Mouse (Mus musculus) thymus, adult 18-20 months (tissue): ENCODE measurements at regions not wholly inside any gene's neighbourhood (a gene's known extent, or its start where the extent isn't known, plus 50 kb on each side); places are given as distances from the start of the nearest gene placed in this dataset.

Source experiments
- DNase-seq, 2 experiments: peaks; one replicate each; pipeline ENCODE4 v3.0.0; 2022; ENCODE audit warnings: mixed read lengths in 2 of 2

- no peak for DNase-seq
Measured at GRCm38 (mm10) chr2:174892658-174893057, 117.4 kb upstream of the Gm14444 start.

GRCm38 (mm10) chr2:174897424-174897823 is 112.6 kb upstream of the Gm14444 start:
- DNase-seq, result no peak

GRCm38 (mm10) chr2:174899940-174900670 is 109.9 kb upstream of the Gm14444 start:
- DNase-seq, result no peak

DNA sequence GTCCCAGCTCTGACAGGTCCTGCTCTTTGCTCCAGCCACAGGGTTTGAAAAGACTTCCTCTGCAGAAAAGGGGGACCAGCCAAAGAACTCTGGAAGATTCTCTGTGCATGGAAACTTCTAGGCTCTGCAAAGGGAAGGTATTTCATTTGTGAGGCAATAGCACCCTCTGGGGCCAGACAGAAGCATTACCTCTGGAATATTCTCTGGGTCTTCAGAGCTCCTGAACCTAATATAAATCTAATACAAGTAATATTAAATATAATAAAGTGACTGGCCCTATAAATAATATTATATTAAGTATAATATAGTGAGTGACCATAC is 109.4 kb upstream of the Gm14444 start:
- no peak for DNase-seq

- no peak for DNase-seq
Measured at GRCm38 (mm10) chr2:174901801-174902200, 108.2 kb upstream of the Gm14444 start.

GRCm38 (mm10) chr2:174903627-174904026 is 106.4 kb upstream of the Gm14444 start:
- DNase-seq, result no peak

DNA sequence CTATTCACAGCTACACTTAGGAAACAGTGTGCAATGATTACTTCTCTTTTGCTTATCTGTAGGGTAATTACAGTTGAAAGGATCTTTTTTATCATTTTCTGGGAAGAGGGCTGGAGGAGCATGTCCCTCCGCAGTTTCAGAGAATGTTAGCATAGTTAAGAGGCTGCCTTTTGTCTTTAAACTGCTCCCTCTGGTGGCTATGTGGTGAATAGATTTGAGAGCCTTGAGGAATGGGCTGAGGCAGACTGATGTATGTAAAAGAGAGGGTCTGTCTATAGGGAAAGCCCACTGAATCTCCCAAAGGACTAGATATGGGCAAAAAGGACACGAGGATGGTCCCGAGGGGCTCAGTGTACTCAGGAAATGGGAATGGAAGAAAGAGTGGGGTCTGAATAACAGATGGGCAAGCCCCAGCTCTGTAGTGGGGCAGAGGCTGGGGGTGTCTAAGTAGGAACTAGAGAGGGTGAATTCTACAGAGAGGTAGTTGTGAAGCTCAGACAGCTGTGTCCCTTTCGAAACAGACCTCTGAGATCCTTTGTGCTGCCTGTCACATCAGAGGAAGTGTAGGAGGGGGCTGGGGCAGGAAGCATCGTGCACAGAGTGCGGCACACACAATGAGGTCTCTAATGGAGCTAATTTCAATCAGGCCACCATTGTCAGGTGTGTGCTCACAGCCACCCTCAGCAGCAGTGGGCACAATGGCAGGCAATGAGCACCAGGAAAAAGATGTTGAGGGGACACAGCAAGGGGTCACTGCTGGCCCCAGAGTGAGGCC is 104.0 kb upstream of the Gm14444 start:
- DNase-seq, result no peak

DNA sequence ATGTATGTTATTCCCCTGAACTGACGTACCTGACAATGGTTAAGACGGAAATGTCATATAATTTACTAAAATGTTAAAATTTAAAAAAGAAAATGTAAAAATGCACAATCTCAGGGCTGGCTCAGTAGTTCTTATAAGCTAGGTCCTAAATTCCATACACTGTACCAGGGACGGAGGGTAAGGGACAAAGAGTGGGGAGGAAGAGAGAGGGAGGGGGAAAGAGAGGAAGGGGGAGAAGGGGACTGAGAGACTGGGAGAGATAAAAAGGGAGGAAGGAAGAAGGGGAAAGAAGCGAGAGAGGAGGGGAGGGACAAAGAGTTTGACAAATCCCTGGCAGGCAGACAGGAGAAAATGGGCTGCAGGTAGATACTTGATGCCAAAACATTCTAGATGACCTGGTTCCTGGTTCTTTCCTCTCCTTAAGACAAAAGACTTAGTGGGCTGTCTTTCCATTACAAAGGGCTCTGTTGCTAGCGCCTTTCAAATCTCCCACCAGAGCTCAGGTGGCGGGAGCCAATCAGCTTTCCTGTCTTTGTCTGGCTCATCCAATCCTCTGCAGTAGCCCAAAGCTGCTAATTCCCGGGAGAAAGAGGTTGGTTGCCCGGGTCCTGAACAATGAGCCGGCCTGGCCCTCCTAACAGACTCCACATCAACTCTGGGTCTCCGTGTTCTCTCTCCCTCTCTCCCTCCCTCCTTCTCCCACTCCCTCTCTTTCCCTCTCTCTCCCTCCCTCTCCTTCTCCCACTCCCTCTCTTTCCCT is 92.7 kb upstream of the Gm14444 start:
- DNase-seq, result no peak

DNA sequence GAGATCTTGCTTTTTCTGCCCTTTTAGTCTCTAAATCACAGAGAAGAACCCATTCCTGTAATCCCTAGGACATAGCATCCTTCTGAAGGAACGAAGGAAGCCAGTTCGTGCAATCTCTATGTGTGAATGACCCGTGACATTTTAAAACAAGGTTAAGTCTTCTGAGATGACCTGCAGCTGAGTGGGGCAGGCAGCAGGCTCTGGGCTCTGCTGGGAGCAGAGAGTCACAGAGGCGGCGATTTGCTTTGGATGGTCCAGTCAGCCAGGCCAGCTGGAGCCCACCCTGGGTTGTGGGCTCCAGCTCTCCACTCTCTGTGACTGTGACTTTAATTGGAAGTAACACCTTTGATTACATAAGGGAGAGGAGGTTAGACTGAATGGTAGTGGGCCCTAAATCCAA is 92.1 kb upstream of the Gm14444 start:
- DNase-seq, result no peak

GRCm38 (mm10) chr2:174922208-174922607 is 87.8 kb upstream of the Gm14444 start:
- DNase-seq, result no peak

DNA sequence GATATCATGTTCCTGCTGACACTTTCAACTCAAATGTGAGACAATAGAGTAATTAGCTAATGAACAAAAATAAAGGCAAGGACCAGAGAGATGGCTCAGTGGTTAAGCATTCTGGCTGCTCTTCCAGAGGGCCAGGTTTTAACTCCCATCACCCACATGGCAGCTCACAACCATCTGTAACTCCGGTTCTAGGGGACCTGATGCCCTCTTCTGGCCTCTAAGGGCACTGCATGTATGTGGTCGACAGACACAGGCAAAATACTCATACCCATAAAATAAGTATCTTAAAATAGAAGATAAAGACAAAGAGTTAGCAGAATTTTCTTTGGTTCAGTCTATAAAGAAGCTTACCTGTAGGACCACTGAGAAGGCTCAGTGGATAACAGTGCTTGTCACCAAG is 80.3 kb upstream of the Gm14444 start:
- no peak for DNase-seq

DNA sequence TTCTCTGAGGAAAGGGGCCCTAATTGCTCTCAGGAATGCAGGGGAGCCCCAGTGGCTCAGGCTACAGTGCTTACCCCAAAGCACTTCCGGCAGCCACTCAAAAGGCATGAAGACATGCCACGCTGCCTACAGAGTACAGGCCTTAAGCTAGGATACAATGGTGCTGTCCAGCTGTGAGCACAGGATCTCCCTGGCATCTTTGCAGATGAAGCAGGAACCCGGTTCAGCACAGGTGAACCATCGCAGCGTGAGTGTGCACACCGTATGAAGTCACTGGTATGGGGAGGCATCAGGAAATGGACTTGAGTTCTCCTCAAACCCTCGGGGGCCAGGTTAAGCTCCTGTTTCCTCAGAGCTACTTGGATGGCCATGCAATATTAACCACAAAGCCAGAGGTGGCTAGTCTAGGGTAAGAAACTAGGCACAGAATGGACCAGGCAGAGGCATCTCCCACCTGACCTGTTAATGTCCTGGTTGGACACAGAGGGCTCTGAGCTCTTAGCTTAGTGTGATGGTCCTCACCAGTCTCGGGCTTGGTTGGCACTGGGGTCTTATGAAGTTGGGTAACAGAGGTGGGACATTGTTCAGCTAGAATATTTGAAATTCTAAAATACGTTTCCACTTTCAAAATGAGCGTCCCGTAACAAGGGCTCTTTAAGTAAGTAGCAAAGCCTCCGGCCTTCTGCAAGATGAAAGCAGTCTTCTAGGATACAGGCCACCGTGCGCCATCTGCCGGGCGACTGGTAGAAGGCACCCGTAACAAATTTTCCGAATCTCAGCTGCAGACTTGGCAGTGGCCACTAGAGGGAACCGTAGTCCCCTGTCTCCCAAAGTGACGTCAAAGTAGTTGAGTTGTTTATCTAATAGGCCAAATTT is 77.7 kb upstream of the Gm14444 start:
- DNase-seq, result peak; percentile 29 to 42

DNA sequence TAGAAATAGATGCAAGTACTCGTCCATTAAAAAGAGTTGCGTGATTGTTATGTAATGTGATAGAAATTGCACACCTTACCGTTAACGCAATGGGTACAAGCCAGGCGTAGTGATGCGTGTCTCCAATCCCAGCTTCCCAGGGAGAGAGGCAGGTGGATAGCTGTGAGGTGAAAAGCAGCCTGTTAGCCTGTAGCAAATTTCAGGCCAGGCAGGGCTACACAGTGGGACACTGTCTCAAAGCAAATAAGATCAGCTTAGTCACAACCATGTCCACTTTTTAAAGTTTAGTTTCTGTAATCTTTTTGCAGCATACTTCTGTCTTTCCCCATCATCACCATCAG is 77.1 kb upstream of the Gm14444 start:
- no peak for DNase-seq

DNA sequence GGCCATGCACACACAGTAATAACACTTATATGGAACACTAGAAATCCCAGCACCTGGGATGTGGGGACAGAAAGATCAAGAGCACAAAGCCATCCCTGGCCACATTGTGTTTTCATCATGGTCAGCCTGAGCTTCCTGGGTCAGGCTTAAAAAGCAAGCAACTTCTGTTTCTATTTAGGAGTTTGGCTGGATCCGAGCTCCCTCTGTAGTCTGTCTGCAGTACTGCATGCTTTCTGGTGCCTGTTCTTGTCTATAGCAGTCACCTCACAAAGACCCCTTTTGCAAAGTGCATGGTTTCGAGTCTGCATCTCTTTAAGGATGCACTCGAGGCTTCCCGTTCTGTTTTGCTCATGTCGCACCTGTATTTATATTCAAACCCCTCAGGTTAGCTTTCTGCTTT is 73.4 kb upstream of the Gm14444 start:
- DNase-seq, result no peak

GRCm38 (mm10) chr2:174937930-174938329 is 72.1 kb upstream of the Gm14444 start:
- no peak for DNase-seq

- no peak for DNase-seq
Measured at GRCm38 (mm10) chr2:174942221-174942620, 67.8 kb upstream of the Gm14444 start.

DNA sequence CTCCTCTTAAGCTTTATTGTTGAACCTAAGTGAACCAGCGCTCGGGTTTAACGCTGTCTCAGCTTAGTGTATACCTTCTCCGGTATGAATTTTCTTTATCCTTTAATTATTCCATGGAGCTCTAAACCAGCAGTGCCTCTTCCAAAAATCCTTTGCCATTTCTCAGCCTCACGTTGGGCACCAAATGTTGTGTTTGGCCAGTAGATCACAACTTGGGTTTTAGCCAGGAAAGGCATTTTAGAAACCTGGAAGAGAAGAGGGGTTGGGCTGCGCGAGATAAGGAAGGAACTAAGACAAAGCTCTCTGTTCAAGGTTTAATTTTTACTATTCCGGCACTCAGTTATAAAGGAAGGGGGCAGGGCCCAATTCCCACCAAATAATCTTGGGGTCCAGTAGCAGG is 61.9 kb upstream of the Gm14444 start:
- no peak for DNase-seq
